Mouse (Mus musculus) limb, embryonic 14.5 days (tissue): ENCODE data around the gene 2210010C04Rik. TPM values are rescaled to one million over a fixed set of nuclear protein-coding genes. Genes with fewer than 3 reads are reported as not detected.

ENCODE experiments used
- ATAC-seq: fragments of 200-750 bp; cut with Nextera tagmentation; 2 replicates; pipeline ENCODE4 v1.8.0; 2017; ENCODE audit warnings: low read depth, moderate number of reproducible peaks, moderate TSS enrichment; ENCODE audit not compliant: low FRiP score
- DNase-seq: peaks from one replicate; pipeline ENCODE4 v3.0.0-alpha.2; 2015; ENCODE audit warnings: low spot score
- H3K27ac ChIP-seq: fragments of 300-500 bp; sonication (generic); replicated peaks from 2 replicates; pipeline ENCODE4 v1.5.1; 2014; ENCODE audit warnings: low read depth, mild to moderate bottlenecking, low read length, moderate library complexity, mixed read lengths
- H3K27me3 ChIP-seq: fragments of 300-500 bp; sonication (generic); 2 replicates; pipeline ENCODE4 v1.6.1; 2014; ENCODE audit warnings: low read length, mixed read lengths; ENCODE audit not compliant: control insufficient read depth, insufficient read depth
- H3K36me3 ChIP-seq: fragments of 300-500 bp; sonication (generic); 2 replicates; pipeline ENCODE4 v1.6.1; 2014; ENCODE audit warnings: mild to moderate bottlenecking, low read length, moderate library complexity, mixed read lengths; ENCODE audit not compliant: control insufficient read depth, insufficient read depth
- H3K4me1 ChIP-seq: fragments of 300-500 bp; sonication (generic); 2 replicates; pipeline ENCODE4 v1.6.1; 2014; ENCODE audit warnings: antibody characterized with exemption, low read length, mixed read lengths; ENCODE audit not compliant: control insufficient read depth, insufficient read depth
- H3K4me2 ChIP-seq: fragments of 300-500 bp; sonication (generic); replicated peaks from 2 replicates; pipeline ENCODE4 v1.6.1; 2014; ENCODE audit warnings: low read depth, mild to moderate bottlenecking, low read length, moderate library complexity; ENCODE audit not compliant: severe bottlenecking
- H3K4me3 ChIP-seq: fragments of 300-500 bp; sonication (generic); replicated peaks from 2 replicates; pipeline ENCODE4 v1.5.1; 2014; ENCODE audit warnings: low read length
- H3K9ac ChIP-seq: fragments of 300-500 bp; sonication (generic); 2 replicates; pipeline ENCODE4 v1.6.1; 2014; ENCODE audit warnings: mild to moderate bottlenecking, low read depth, low read length, moderate library complexity; ENCODE audit not compliant: severe bottlenecking
- H3K9me3 ChIP-seq: fragments of 300-500 bp; sonication (generic); 2 replicates; pipeline ENCODE4 v1.6.1; 2016; ENCODE audit warnings: low read length; ENCODE audit not compliant: control insufficient read depth
- POLR2A ChIP-seq: fragments of 200-500 bp; IDR thresholded peaks from 2 replicates; pipeline ENCODE4 v1.8.0; 2012; ENCODE audit warnings: inconsistent platforms, mild to moderate bottlenecking, moderate library complexity, borderline replicate concordance; ENCODE audit not compliant: insufficient read depth, insufficient read length; ENCODE audit errors: extremely low read depth
- WGBS: fragments of 180-500 bp; shearing (Covaris S2); extraction: QIAGEN DNeasy Blood & Tissue Kit; methylation state at CpG from one replicate; pipeline ENCODE4 v1.1.7; 2014; 5-methylcytosine and 5-hydroxymethylcytosine counted together
- polyA plus RNA-seq, 2 experiments: library from polyadenylated mRNA; depleted of rRNA in 1 of 2; stranded (reverse) in 1 of 2; unstranded in 1 of 2; fragments of >200 nt; fragmentation: Nextera tagmentation in 1 of 2; extraction: Ambion mirVana in 1 of 2; gene quantifications; 2 replicates each; pipeline versions ENCODE4 v1.2.1 to v1.2.3; 2012 to 2014

Gene 2210010C04Rik
- 0.03 and 0.04 TPM in 2 replicates for polyA plus RNA-seq (2012; rRNA removed)
- polyA plus RNA-seq (2014; fragmentation: Nextera tagmentation; extraction: Ambion mirVana) = not detected in 2 replicates

- Histone ChIP-seq H3K27ac (no peak within 1 kb of the TSS), H3K9ac (no peak within 1 kb of the TSS), H3K4me3 (no peak within 1 kb of the TSS), H3K27me3 (no peaks in the 10 kb centered on the region), H3K4me2 (no peak within 1 kb of the TSS), H3K9me3 (no peaks in the 10 kb centered on the region), H3K36me3 (no peaks in the 10 kb centered on the region), H3K4me1 (no peaks in the 10 kb centered on the region)
- TF ChIP-seq POLR2A = no peak
- no peak for ATAC-seq
- no peak for DNase-seq
Measured at GRCm38 (mm10) chr6:41035409-41035808, at the start of gene 2210010C04Rik. TSS of gene 2210010C04Rik (minus strand) at chr6:41035509.

GRCm38 (mm10) chr6:41080121-41080520, 44.8 kb upstream of the 2210010C04Rik start:
- ATAC-seq = no peak
- H3K4me1 ChIP-seq = no peaks in the 10 kb centered on the region

GRCm38 (mm10) chr6:41078539-41079303, 43.4 kb upstream of the 2210010C04Rik start:
- no peak overlapping the region for H3K9ac ChIP-seq
- H3K27me3 ChIP-seq = no peaks in the 10 kb centered on the region
- H3K4me3 ChIP-seq = no peak overlapping the region
- DNase-seq (no peak), ATAC-seq (no peak)
- H3K4me1 ChIP-seq = no peaks in the 10 kb centered on the region
- 71% methylated on average over 3 of the region's 3 CpGs for WGBS
- TF ChIP-seq POLR2A = no peak
- H3K4me2 ChIP-seq = no peak overlapping the region
- no peaks in the 10 kb centered on the region for H3K36me3 ChIP-seq
- no peak overlapping the region for H3K27ac ChIP-seq
- no peaks in the 10 kb centered on the region for H3K9me3 ChIP-seq

More at GRCm38 (mm10) chr6:41080121-41080520, 44.8 kb upstream of the 2210010C04Rik start:
- H3K9ac ChIP-seq = no peak overlapping the region
- no peaks in the 10 kb centered on the region for H3K36me3 ChIP-seq
- no peaks in the 10 kb centered on the region for H3K27me3 ChIP-seq
- no peak overlapping the region for H3K4me2 ChIP-seq
- H3K27ac ChIP-seq = no peak overlapping the region
- no peak for TF ChIP-seq POLR2A
- H3K4me3 ChIP-seq = no peak overlapping the region
- H3K9me3 ChIP-seq = no peaks in the 10 kb centered on the region
- no peak for DNase-seq

- H3K9me3 ChIP-seq = no peaks in the 10 kb centered on the region
- H3K4me2 ChIP-seq = no peak overlapping the region
- DNase-seq = no peak
- no peak for ATAC-seq
- no peaks in the 10 kb centered on the region for H3K36me3 ChIP-seq
- H3K4me1 ChIP-seq = no peaks in the 10 kb centered on the region
- no peak for TF ChIP-seq POLR2A
- no peak overlapping the region for H3K27ac ChIP-seq
- no peaks in the 10 kb centered on the region for H3K27me3 ChIP-seq
- WGBS = 56% methylated on average over 2 of the region's 2 CpGs
- no peak overlapping the region for H3K9ac ChIP-seq
- no peak overlapping the region for H3K4me3 ChIP-seq
Measured at GRCm38 (mm10) chr6:41075753-41076152, 40.4 kb upstream of the 2210010C04Rik start.

- Histone ChIP-seq H3K9me3 (no peaks in the 10 kb centered on the region), H3K9ac (no peak overlapping the region), H3K4me2 (no peak overlapping the region), H3K36me3 (no peaks in the 10 kb centered on the region), H3K27me3 (no peaks in the 10 kb centered on the region), H3K4me1 (no peaks in the 10 kb centered on the region), H3K27ac (no peak overlapping the region), H3K4me3 (no peak overlapping the region)
- 87% methylated on average over 6 of the region's 6 CpGs for WGBS
- TF ChIP-seq POLR2A = no peak
- no peak for ATAC-seq
- no peak for DNase-seq
Measured at GRCm38 (mm10) chr6:41063332-41063731, 28.0 kb upstream of the 2210010C04Rik start.

GRCm38 (mm10) chr6:41062746-41063145, 27.4 kb upstream of the 2210010C04Rik start:
- no peaks in the 10 kb centered on the region for H3K9me3 ChIP-seq
- H3K27me3 ChIP-seq = no peaks in the 10 kb centered on the region
- H3K27ac ChIP-seq = no peak overlapping the region
- no peak overlapping the region for H3K9ac ChIP-seq
- H3K4me3 ChIP-seq = no peak overlapping the region
- DNase-seq (no peak), ATAC-seq (no peak)
- no peak for TF ChIP-seq POLR2A
- no peaks in the 10 kb centered on the region for H3K4me1 ChIP-seq
- H3K36me3 ChIP-seq = no peaks in the 10 kb centered on the region
- 61% methylated on average over 3 of the region's 3 CpGs for WGBS
- no peak overlapping the region for H3K4me2 ChIP-seq
